Mouse (Mus musculus): ENCODE results near the gene Rb1.

GRCm38 (mm10) chr14:73186875-73187274 is 138.7 kb downstream of the Rb1 start:
- TF ChIP-seq CTCF (IDR thresholded peaks at IDR 0.05; ENCODE audit: low read depth, low read length) (no peak), EP300 (IDR thresholded peaks at IDR 0.05; ENCODE audit: insufficient read depth, low read depth, low read length) (no peak), POLR2A (IDR thresholded peaks at IDR 0.05; ENCODE audit: insufficient read depth, low read length) (no peak)
